Mouse (Mus musculus): ENCODE results near the gene Ugt1a6a.
"Not testable (repeated sequence)": the region's sequence is repeated elsewhere in the genome, so short reads cannot be mapped to it uniquely, and the experiment has no call there.

The Ugt1a6a gene

GRCm38 (mm10) chr1:88135229-88135904 lies 758 bp downstream of the Ugt1a6a start:
- DNase-seq (ENCODE audit: low spot score) = not testable (repeated sequence)

DNA sequence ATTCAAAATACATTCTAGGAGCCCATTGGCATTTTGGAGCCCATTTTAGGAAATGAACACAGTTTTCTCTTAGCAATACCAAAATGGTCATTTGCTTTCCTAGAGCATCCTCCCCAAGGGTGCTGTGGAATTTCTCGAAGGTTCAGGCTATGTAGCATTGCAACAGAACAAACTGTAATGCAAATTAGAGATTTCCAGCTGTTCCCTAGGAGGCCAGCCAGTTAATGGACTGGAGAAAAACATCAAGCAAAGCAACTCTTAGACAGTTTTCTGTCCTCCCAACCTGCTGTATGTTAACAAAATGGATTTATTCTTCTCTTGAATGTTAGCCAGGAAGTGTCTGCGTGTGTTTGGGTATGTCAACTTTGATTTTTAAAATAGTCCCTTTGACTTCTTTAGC lies 2.0 kb downstream of the Ugt1a6a start:
- peak; percentile 16 for DNase-seq (ENCODE audit: low spot score)

DNA sequence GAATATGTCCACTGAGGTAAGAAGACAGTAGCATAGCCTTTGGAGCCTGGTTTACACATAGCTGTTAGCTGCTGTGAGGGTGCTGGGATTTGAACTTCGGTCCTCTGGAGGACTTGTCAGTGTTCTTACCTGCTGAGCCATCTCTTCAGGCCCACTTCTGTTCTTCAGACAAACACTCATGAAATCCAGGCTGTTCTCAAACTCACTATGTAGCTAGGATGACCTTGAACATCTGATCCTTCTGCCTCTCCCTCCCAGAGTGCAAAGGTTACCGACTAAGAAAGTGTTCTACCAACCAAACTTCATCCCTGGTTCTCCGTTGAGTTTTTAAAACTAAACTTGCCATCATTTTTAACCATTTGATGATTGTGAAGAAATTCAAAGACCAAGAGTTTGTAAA lies 2.7 kb downstream of the Ugt1a6a start:
- DNase-seq (ENCODE audit: low spot score) = no peak

DNA sequence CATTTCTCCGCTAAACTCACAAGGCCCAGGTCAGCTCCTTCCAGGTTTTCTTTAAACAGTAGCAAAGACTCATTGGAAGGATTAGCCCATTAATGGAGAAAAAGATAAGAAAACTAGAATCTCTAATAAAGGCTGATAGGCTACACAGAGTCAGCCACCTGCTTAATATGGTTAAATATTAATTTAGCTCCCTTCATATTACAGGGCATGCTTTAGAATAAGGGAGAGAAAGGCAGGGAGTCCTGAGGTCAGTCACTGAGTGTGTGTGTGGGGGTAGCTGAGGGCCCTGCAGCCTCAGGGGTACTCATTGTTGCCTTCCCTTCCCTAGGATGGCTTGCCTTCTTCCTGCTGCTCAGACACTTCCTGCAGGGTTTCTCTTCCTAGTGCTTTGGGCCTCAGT lies 3.5 kb downstream of the Ugt1a6a start:
- DNase-seq (ENCODE audit: low spot score) = no peak

DNA sequence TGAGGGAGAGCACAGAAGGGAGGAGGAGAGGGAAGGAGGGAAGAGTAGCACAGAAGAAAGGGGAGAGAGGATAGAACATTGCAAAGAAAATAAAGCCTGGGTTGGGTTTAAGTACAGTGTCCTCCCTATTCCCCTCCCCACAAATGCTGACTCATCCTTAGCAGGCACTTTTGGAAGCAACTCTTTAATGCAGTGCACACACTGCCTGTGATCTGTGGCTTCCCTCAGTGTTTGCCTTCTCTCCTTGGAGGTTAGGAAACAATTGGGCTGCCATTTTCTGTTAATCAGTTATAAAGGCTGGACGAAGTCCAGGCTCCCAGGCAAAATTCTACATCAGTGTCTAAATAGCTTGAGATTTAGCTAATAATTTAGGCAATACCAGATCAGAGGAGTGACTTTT lies 5.9 kb downstream of the Ugt1a6a start:
- DNase-seq (ENCODE audit: low spot score) = not testable (repeated sequence)

DNA sequence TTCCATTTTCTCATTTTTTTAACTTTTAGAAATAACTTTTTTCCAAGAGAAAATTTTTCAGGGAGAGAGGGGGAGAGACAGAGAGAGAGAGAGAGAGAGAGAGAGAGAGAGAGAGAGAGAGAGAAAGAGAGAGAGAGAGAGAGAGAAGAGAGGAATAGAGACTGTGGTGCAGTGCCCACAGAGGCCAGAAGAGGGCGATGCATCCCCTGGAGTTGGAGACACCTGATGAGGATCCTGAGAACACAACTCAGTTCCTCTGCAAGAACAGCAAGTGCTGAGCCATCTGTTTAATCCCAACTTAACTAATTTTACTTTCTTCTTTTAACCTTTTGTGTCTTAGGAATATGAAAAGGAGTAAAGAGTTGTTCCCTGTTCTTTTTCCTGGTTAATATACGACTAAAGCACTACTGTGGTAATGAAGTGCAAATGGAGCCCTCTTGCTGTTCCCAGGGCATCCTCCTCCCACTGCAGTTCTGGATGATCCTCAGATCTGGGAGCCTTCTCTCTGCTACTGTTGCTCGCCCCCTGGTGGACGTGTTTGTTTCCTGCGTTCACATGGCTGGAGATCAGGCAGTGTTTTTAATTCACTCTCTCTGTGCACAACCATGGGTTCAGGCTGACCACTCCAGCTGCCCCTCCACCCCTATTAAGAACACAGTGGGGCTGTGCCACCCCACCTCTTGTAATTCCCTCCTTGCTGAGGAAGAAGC lies 9.5 kb downstream of the Ugt1a6a start:
- DNase-seq (ENCODE audit: low spot score) = peak; percentile 16

- not testable (repeated sequence) for DNase-seq (ENCODE audit: low spot score)
These were observed 10.7 kb downstream of the Ugt1a6a start for GRCm38 (mm10) chr1:88145278-88145677.

DNA sequence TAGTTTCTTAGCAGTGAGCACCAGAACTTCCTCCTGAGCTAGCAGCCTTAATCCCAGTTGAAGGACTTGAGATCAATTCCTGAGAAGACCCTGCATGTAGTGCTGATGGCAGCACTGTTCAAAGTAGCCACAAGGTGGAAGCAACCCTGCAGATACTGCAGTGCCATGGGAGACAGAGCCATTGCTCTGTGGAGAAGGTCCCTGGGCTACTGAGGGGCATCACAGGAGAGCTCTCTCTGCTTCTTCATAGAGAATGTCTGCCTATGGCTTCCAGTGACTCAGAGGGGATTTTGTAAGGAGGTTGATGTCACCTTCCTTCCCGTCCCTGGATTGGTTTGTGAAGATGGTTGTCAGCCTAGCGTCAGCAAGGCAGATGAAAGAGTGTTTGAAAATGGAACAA lies 15.5 kb downstream of the Ugt1a6a start:
- DNase-seq (ENCODE audit: low spot score) = not testable (repeated sequence)

GRCm38 (mm10) chr1:88158430-88158829 lies 23.8 kb downstream of the Ugt1a6a start:
- no peak for DNase-seq (ENCODE audit: low spot score)

DNA sequence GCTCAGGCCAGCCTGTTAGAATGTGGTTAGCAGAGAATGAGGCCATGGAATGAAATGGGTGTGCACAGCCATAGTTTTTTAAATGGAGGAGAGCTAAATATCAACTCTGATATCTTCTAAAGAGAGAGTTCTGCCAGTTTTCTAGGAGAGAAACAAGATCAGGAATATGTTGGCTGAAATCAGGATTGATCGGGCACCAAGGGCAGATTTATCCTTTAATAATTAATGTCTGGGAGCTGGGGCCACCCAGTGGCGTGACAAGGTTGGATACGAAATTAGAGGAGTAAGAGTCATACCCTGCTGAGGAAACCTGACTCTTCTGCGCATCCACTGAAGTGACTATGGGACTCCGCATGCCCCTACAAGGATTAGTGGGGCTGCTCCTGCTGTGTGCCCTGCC lies 31.1 kb downstream of the Ugt1a6a start, which contains the start of gene Ugt1a5:
Gene Ugt1a5 (plus strand): TSS at position 302 of the 400 bp plus-strand sequence.
- no peak for DNase-seq (ENCODE audit: low spot score)

- DNase-seq (ENCODE audit: low spot score) = not testable (repeated sequence)
These were observed 37.6 kb downstream of the Ugt1a6a start for GRCm38 (mm10) chr1:88172190-88172589.

- no peak for DNase-seq (ENCODE audit: low spot score)
These were observed 45.0 kb downstream of the Ugt1a6a start for GRCm38 (mm10) chr1:88179657-88180056.

DNA sequence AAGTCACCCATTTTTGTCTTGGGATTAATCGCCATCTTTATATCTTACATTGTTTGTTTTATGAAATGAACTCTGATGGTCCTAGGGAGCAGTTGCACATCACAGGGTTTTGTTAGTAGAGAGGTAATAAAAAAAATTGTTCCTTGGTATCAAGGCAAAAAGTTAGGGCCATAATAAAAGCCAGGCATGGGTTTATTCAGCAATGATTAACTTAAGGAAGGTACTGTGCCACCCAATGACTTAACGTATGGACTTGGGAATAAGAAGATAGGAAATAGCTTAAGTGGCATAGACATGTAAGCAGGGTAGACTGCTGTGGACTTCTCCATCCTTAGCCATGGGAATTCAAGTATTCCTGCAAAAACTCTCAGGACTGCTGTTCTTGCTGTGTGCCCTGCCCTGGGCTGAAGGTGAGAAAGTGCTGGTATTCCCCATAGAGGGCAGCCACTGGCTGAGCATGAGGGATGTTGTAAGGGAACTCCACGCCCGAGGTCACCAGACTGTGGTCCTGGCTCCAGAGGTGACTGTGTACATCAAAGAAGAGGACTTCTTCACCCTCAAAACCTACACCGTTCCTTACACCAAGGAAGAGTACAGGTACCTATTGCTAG lies 51.8 kb downstream of the Ugt1a6a start:
- DNase-seq (ENCODE audit: low spot score) = no peak

DNA sequence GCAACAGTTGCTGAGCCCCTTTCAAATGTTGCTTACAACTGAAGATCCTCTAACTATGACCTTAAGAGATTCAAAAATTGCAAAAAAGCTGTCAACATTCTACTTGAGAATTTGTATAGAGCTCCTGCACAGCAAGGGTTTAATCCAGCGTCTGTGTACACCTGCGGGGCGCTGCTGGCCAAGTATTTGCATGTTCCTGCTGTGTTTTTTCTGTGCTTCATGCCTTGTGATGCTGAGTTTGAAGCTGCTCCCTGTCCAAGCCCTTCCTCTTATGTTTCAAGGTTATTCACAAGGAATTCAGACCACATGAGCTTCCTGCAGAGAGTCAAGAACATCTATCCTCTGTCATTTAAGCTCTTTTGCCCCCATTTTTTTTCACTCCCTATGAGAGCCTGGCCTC lies 57.5 kb downstream of the Ugt1a6a start:
- DNase-seq (ENCODE audit: low spot score) = no peak

DNA sequence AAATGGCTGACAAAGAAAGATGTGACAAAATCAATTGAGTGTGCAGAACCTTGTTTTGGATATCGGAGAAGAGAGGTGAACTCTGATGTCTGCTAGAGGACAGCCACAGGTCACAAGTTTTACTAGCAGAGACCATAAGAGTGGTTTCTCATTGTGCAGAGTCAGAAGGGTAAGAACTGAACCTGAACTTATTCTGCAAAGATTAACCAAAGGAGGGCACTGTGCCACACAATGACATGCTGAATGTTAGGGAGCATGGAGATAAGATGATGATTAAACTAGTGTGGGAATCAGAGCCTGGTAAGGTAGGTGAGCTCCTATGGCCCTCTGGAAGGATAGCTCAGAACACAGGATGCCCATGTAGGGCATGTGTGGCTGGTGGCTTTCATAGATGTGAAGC lies 61.1 kb downstream of the Ugt1a6a start:
- DNase-seq (ENCODE audit: low spot score) = no peak

DNA sequence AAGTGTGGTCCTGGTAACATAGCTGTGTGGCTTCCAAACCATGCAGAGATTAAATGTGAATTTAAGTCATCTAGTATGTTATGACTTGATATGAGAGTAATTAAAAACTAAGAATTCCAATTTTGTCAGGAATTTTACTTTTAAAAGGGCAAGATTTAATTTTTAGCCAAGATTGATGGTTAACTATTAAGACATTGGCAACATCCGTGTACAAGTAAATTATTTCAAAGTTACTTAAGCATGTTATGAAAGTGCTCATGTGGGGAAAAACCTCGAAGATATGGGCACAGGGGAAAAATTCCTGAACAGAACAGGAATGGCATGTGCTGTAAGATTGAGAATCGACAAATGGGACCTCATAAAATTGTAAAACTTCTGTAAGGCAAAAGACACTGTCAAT lies 62.8 kb downstream of the Ugt1a6a start:
- DNase-seq (ENCODE audit: low spot score) = no peak

DNA sequence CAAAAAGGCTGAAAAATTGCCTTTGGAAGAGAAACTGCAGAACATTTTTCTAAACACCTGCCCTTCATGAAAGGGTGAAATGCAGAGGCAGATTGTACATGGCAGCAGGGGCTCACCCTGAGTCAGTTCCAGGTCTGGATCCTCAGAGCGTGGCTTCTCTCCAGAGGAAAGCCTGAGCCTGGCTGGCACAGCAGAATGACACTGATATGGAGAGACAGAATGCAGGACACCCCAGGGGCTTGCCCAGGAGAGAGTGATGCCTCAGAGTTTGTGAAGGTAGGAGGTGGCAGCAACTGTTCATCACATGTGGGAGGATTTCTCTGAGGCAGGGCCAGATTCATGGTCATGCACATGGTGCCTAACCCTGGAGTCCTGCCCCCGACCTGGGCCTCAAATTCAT lies 65.4 kb downstream of the Ugt1a6a start:
- no peak for DNase-seq (ENCODE audit: low spot score)

DNA sequence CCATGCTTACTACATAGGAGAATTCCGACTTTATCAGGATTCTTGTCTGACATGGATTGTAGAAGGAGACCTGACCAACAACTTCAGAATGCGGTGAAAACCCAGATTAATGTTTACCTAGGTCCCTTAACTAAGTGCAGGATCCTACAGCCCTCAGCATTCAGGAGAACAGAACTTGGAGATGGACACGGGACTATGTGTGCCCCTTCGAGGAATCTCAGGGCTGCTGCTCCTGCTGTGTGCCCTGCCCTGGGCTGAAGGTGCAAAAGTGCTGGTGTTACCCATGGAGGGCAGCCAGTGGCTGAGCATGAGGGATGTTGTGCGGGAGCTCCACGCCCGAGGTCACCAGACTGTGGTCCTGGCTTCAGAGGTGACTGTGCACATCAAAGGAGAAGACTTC lies 65.8 kb downstream of the Ugt1a6a start, which contains the start of gene Ugt1a2:
Gene Ugt1a2 (plus strand): TSS at position 146 of the 400 bp plus-strand sequence.
- DNase-seq (ENCODE audit: low spot score) = no peak

DNA sequence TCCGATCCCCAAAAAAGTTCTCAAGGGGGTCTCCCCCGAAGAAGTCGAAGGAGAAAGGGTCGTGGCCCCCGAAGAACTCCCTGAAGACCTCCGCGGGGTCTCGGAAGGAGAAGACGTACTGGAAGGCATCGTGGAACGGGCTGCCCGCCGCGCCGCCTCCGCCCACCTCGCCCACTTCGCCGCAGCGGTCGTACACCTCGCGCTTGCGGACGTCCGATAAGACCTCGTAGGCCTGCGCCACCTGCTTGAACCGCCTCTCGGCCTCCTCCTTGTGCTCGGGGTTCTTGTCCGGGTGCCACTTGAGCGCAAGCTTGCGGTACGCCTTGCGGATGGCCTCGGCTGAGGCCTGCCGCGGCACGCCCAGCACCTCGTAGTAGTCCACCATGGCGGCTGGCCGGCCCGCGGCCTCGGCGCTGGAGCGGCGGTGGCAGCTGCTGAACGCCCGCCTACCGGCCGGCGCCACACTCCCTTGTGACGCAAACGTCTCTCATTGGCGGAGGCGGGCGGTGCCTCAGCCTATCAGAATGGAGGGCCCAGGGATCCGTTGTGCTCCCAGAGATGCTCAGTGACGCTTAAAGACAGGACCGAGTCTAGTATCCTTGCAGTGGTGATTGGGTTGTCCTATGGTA lies 70.8 kb downstream of the Ugt1a6a start, which contains the start of gene Dnajb3:
Gene Dnajb3 (minus strand): TSS at position 489 of the 629 bp plus-strand sequence.
- DNase-seq (ENCODE audit: low spot score) = peak; percentile 92

GRCm38 (mm10) chr1:88206843-88207479 lies 72.4 kb downstream of the Ugt1a6a start:
- no peak for DNase-seq (ENCODE audit: low spot score)

DNA sequence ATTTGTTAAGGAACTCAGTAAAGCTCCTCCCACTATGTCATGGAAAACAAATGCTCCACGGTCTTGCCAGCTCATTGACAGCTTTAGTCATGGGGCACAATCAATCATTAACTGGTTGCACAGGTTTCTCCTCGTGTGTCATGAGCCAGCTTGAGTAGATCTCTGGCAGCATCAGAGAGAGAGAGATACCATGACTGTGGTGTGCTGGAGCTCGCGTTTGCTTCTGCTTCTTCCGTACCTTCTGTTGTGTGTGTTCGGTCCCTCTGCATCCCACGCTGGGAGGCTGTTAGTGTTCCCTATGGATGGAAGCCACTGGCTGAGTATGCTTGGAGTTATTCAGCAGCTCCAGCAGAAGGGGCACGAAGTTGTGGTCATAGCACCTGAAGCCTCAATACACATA lies 77.2 kb downstream of the Ugt1a6a start, which contains the start of gene Ugt1a1:
Gene Ugt1a1 (plus strand): TSS at position 148 of the 400 bp plus-strand sequence.
- peak; percentile 8 for DNase-seq (ENCODE audit: low spot score)

Measured in testis, postnatal 14 days (tissue).